Mouse (Mus musculus) kidney, adult 2 months (tissue): Measurements from ENCODE around the gene Hist2h2aa1. TPM values are rescaled to one million over a fixed set of nuclear protein-coding genes. Genes with fewer than 3 reads are reported as not detected.
"Not testable (repeated sequence)": the region's sequence is repeated elsewhere in the genome, so short reads cannot be mapped to it uniquely, and the experiment has no call there.

Experiments
- DNase-seq: peaks from one replicate; pipeline ENCODE4 v3.0.0; 2021
- H3K27ac ChIP-seq: fragments of 200-500 bp; 2 replicates; pipeline ENCODE4 v1.5.1; 2012; ENCODE audit warnings: low read depth, low read length, control low read depth, inconsistent platforms; ENCODE audit not compliant: insufficient read depth
- H3K27me3 ChIP-seq: fragments of 200-500 bp; replicated peaks from 2 replicates; pipeline ENCODE4 v1.6.1; 2012; ENCODE audit warnings: mild to moderate bottlenecking, moderate library complexity, low read length, inconsistent platforms; ENCODE audit not compliant: control insufficient read depth, insufficient read depth
- H3K36me3 ChIP-seq: fragments of 200-500 bp; 2 replicates; pipeline ENCODE4 v1.6.1; 2012; ENCODE audit warnings: mild to moderate bottlenecking, moderate library complexity, low read length, inconsistent platforms; ENCODE audit not compliant: control insufficient read depth, insufficient read depth
- H3K4me1 ChIP-seq: fragments of 200-500 bp; 2 replicates; pipeline ENCODE4 v1.6.1; 2011; ENCODE audit warnings: low read length; ENCODE audit not compliant: control insufficient read depth, insufficient read depth
- H3K4me3 ChIP-seq: fragments of 200-500 bp; 2 replicates; pipeline ENCODE4 v1.5.1; 2011; ENCODE audit warnings: mild to moderate bottlenecking, low read depth, low read length, control low read depth; ENCODE audit not compliant: insufficient read depth
- CTCF ChIP-seq: fragments of 200-500 bp; conservative IDR thresholded peaks from 2 replicates; pipeline ENCODE4 v1.5.1; 2011; ENCODE audit warnings: low read depth, mild to moderate bottlenecking, control low read depth, low read length, moderate library complexity, mixed read lengths; ENCODE audit not compliant: insufficient read depth, insufficient read length
- POLR2A ChIP-seq: fragments of 200-500 bp; IDR thresholded peaks from one replicate; pipeline ENCODE4 v1.6.1; 2011; ENCODE audit warnings: low read depth, low read length, control low read depth
- WGBS: fragments of 180-500 bp; shearing (Covaris S2); methylation state at CpG from one replicate; pipeline ENCODE4 v1.1.7; 2018; 5-methylcytosine and 5-hydroxymethylcytosine counted together
- polyA plus RNA-seq: library from polyadenylated mRNA; depleted of rRNA; stranded (reverse); fragments of >200 nt; gene quantifications from 2 replicates; pipeline ENCODE4 v1.2.3, GENCODE M21; 2012

Hist2h2aa1 gene
- polyA plus RNA-seq, 1 experiment: 285 TPM

- no peak overlapping the region for H3K27ac ChIP-seq
- TF ChIP-seq POLR2A: no peak
- no peak for TF ChIP-seq CTCF
Measured at GRCm38 (mm10) chr3:96277428-96277799, 32.1 kb downstream of the Hist2h2aa1 start.

GRCm38 (mm10) chr3:96277800-96278624 is 32.7 kb downstream of the Hist2h2aa1 start:
- no peaks in the 10 kb centered on the region for H3K27me3 ChIP-seq
- no peaks in the 10 kb centered on the region for H3K36me3 ChIP-seq
- TF ChIP-seq POLR2A: no peak
- TF ChIP-seq CTCF: peak; percentile 79
- WGBS: 1% methylated on average over 49 of the region's 49 CpGs
- H3K4me1 ChIP-seq: 0 out of 2 replicates have a peak, but pooled peaks cover 3% of the 10 kb centered on the region
- H3K4me3 ChIP-seq: peak overlapping the region; percentile 52
- peak; percentile 85 for DNase-seq
- H3K27ac ChIP-seq: no peak overlapping the region; the same call in 1 of the 2 replicates

More at GRCm38 (mm10) chr3:96277428-96277799, 32.1 kb downstream of the Hist2h2aa1 start:
- Histone ChIP-seq H3K4me1 (0 out of 2 replicates have a peak, but pooled peaks cover 3% of the 10 kb centered on the region), H3K27me3 (no peaks in the 10 kb centered on the region), H3K36me3 (no peaks in the 10 kb centered on the region), H3K4me3 (peak overlapping the region; percentile 22; the same call in 1 of the 2 replicates)
- 34% methylated on average over 8 of the region's 8 CpGs for WGBS
- no peak for DNase-seq

- Histone ChIP-seq H3K4me1 (0 out of 2 replicates have a peak, but pooled peaks cover 3% of the 10 kb centered on the region), H3K4me3 (no peak overlapping the region), H3K27ac (no peak overlapping the region), H3K27me3 (no peaks in the 10 kb centered on the region), H3K36me3 (no peaks in the 10 kb centered on the region)
- TF ChIP-seq CTCF (no peak), POLR2A (no peak)
- DNase-seq: no peak
- WGBS: 64% methylated on average over 6 of the region's 6 CpGs
Measured at GRCm38 (mm10) chr3:96280660-96281059, 35.4 kb downstream of the Hist2h2aa1 start.

GRCm38 (mm10) chr3:96284457-96284856 is 39.2 kb downstream of the Hist2h2aa1 start:
- no peak overlapping the region for H3K4me3 ChIP-seq
- H3K4me1 ChIP-seq: no peaks in the 10 kb centered on the region
- 16% methylated on average over 4 of the region's 4 CpGs for WGBS
- H3K27me3 ChIP-seq: no peaks in the 10 kb centered on the region
- TF ChIP-seq POLR2A (no peak), CTCF (peak; percentile 34; the same call in 1 of the 2 replicates)
- no peaks in the 10 kb centered on the region for H3K36me3 ChIP-seq
- peak; percentile 41 for DNase-seq
- H3K27ac ChIP-seq: no peak overlapping the region

GRCm38 (mm10) chr3:96287334-96287733 is 42.0 kb downstream of the Hist2h2aa1 start:
- DNase-seq, H3K27me3 ChIP-seq, H3K4me1 ChIP-seq, H3K4me3 ChIP-seq, H3K27ac ChIP-seq, H3K36me3 ChIP-seq: not testable (repeated sequence)
- 87% methylated on average over 11 of the region's 11 CpGs for WGBS
- peak; percentile 64 for TF ChIP-seq CTCF

GRCm38 (mm10) chr3:96289201-96289600 is 43.9 kb downstream of the Hist2h2aa1 start:
- Histone ChIP-seq H3K27me3 (no peaks in the 10 kb centered on the region), H3K36me3 (no peaks in the 10 kb centered on the region), H3K4me3 (no peak overlapping the region), H3K27ac (no peak overlapping the region), H3K4me1 (no peaks in the 10 kb centered on the region)
- DNase-seq: no peak
- WGBS: 77% methylated on average over 3 of the region's 3 CpGs
- TF ChIP-seq POLR2A: no peak
- TF ChIP-seq CTCF: no peak

GRCm38 (mm10) chr3:96290727-96291126 is 45.4 kb downstream of the Hist2h2aa1 start:
- not testable (repeated sequence) for H3K36me3 ChIP-seq, H3K4me1 ChIP-seq, H3K4me3 ChIP-seq, DNase-seq, H3K27me3 ChIP-seq, H3K27ac ChIP-seq
- whole genome bisulfite sequencing: 88% methylated on average over 3 of the region's 3 CpGs

- no peak for DNase-seq
- no peaks in the 10 kb centered on the region; the same call in 1 of the 2 replicates for H3K27me3 ChIP-seq
- no peak overlapping the region for H3K27ac ChIP-seq
- TF ChIP-seq CTCF (no peak), POLR2A (no peak)
- no peak overlapping the region for H3K4me3 ChIP-seq
- no peaks in the 10 kb centered on the region for H3K4me1 ChIP-seq
- no peaks in the 10 kb centered on the region for H3K36me3 ChIP-seq
- 48% methylated on average over 6 of the region's 6 CpGs for WGBS
Measured at GRCm38 (mm10) chr3:96292641-96293040, 47.3 kb downstream of the Hist2h2aa1 start.
